Mouse (Mus musculus) T-helper 2 cell (primary cell): ENCODE data around the gene Hecw1.

Experiments used
- in situ Hi-C: fragments of 300-600 bp; cut with MboI, MseI; formaldehyde crosslinking; loops from one replicate; pipeline ENCODE4 v1.15.1; 2025; ENCODE audit warnings: high pct_unique_total_duplicates

Gene Hecw1

GRCm38 (mm10) chr13:14522906-14523269 is at the start of gene Hecw1:
Gene Hecw1 (minus strand): TSS chr13:14523228.
- in situ Hi-C loops: no loop called here

- in situ Hi-C loops: no loop called here
Measured at GRCm38 (mm10) chr13:14561336-14561735, 38.3 kb upstream of the Hecw1 start.

- in situ Hi-C loops: no loop called here
Measured at GRCm38 (mm10) chr13:14552628-14553027, 29.6 kb upstream of the Hecw1 start.

- in situ Hi-C loops: loop anchor here (25.0 kb wide), 1 partner anchor 669 kb away; no protein-coding TSS in a partner anchor
Measured at GRCm38 (mm10) chr13:14542860-14543259, 19.8 kb upstream of the Hecw1 start.

GRCm38 (mm10) chr13:14522128-14522905 is 711 bp downstream of the Hecw1 start:
- in situ Hi-C loops: no loop called here

GRCm38 (mm10) chr13:14521746-14522127 is 1.3 kb downstream of the Hecw1 start:
- in situ Hi-C loops: no loop called here

- in situ Hi-C loops: no loop called here
Measured at GRCm38 (mm10) chr13:14519605-14520004, 3.4 kb downstream of the Hecw1 start.

GRCm38 (mm10) chr13:14517478-14517877 is 5.5 kb downstream of the Hecw1 start:
- in situ Hi-C loops: no loop called here

GRCm38 (mm10) chr13:14515106-14515505 is 7.9 kb downstream of the Hecw1 start:
- in situ Hi-C loops: no loop called here

GRCm38 (mm10) chr13:14513934-14514333 is 9.1 kb downstream of the Hecw1 start:
- in situ Hi-C loops: no loop called here

- in situ Hi-C loops: no loop called here
Measured at GRCm38 (mm10) chr13:14506765-14507164, 16.3 kb downstream of the Hecw1 start.

GRCm38 (mm10) chr13:14500251-14500650 is 22.8 kb downstream of the Hecw1 start:
- in situ Hi-C loops: no loop called here

GRCm38 (mm10) chr13:14498780-14499179 is 24.2 kb downstream of the Hecw1 start:
- in situ Hi-C loops: no loop called here

GRCm38 (mm10) chr13:14496954-14497353 is 26.1 kb downstream of the Hecw1 start:
- in situ Hi-C loops: no loop called here

- in situ Hi-C loops: no loop called here
Measured at GRCm38 (mm10) chr13:14487812-14488211, 35.2 kb downstream of the Hecw1 start.

- in situ Hi-C loops: no loop called here
Measured at GRCm38 (mm10) chr13:14471121-14471520, 51.9 kb downstream of the Hecw1 start.

- in situ Hi-C loops: no loop called here
Measured at GRCm38 (mm10) chr13:14467517-14467916, 55.5 kb downstream of the Hecw1 start.

- in situ Hi-C loops: no loop called here
Measured at GRCm38 (mm10) chr13:14461036-14461435, 62.0 kb downstream of the Hecw1 start.

GRCm38 (mm10) chr13:14457043-14457442 is 66.0 kb downstream of the Hecw1 start:
- in situ Hi-C loops: no loop called here

GRCm38 (mm10) chr13:14439540-14439939 is 83.5 kb downstream of the Hecw1 start:
- in situ Hi-C loops: no loop called here

GRCm38 (mm10) chr13:14428845-14429553 is 94.0 kb downstream of the Hecw1 start:
- in situ Hi-C loops: no loop called here

- in situ Hi-C loops: no loop called here
Measured at GRCm38 (mm10) chr13:14424836-14425235, 98.2 kb downstream of the Hecw1 start.

GRCm38 (mm10) chr13:14413405-14413804 is 109.6 kb downstream of the Hecw1 start:
- in situ Hi-C loops: no loop called here
